Mouse (Mus musculus): ENCODE data around the gene C1qtnf4.
"Not testable (repeated sequence)": the region's sequence is repeated elsewhere in the genome, so short reads cannot be mapped to it uniquely, and the experiment has no call there.

C1qtnf4 gene

GRCm38 (mm10) chr2:90875239-90875638 is 10.4 kb upstream of the C1qtnf4 start:
- ChIA-PET POLR2A (interaction anchor here in 2 of 4 experiments (0.6 to 1.6 kb wide), 3 partner anchors 10 to 26 kb away, joined by 3 to 5 read pairs (median 3); partner anchors contain the start of gene C1qtnf4 (in 1 of the 2)), CTCF (interaction anchor here in 1 of 4 experiments (1.0 kb wide), 1 partner anchor 9 kb away, joined by 4 read pairs; no protein-coding TSS in a partner anchor)

- ChIA-PET POLR2A (interaction anchor here in 2 of 4 experiments (0.7 to 1.5 kb wide), 8 partner anchors 8 to 26 kb away, joined by 3 to 5 read pairs (median 3); no protein-coding TSS in a partner anchor), CTCF (interaction anchor here in 1 of 4 experiments (0.8 kb wide), 1 partner anchor 11 kb away, joined by 3 read pairs; no protein-coding TSS in a partner anchor)
These were observed 7.9 kb upstream of the C1qtnf4 start for GRCm38 (mm10) chr2:90877584-90878259.

- CTCF ChIA-PET: no interaction called here
- POLR2A ChIA-PET: interaction anchor here in 2 of 4 experiments (0.9 to 2.2 kb wide), 4 partner anchors 10 to 26 kb away, joined by 3 to 4 read pairs (median 3); no protein-coding TSS in a partner anchor
These were observed 6.2 kb upstream of the C1qtnf4 start for GRCm38 (mm10) chr2:90879419-90879818.

- CTCF ChIA-PET: interaction anchor here in 1 of 4 experiments (0.5 kb wide), 1 partner anchor 11 kb away, joined by 6 read pairs; no protein-coding TSS in a partner anchor
- POLR2A ChIA-PET: interaction anchor here in 3 of 4 experiments (0.6 to 2.2 kb wide), 6 partner anchors 9 to 78 kb away, joined by 3 to 6 read pairs (median 4); no protein-coding TSS in a partner anchor
These were observed 5.4 kb upstream of the C1qtnf4 start for GRCm38 (mm10) chr2:90880144-90880785.

- CTCF ChIA-PET: no interaction called here
- POLR2A ChIA-PET: interaction anchor here in 2 of 4 experiments (0.8 to 1.5 kb wide), 3 partner anchors 10 to 22 kb away, joined by 3 to 4 read pairs (median 3); no protein-coding TSS in a partner anchor
These were observed 3.8 kb upstream of the C1qtnf4 start for GRCm38 (mm10) chr2:90881824-90882223.

GRCm38 (mm10) chr2:90886436-90886835 is 776 bp downstream of the C1qtnf4 start:
- ChIA-PET POLR2A (interaction anchor here in 3 of 4 experiments (0.7 to 3.2 kb wide), 16 partner anchors 9 to 180 kb away, joined by 3 to 27 read pairs (median 5); partner anchors contain the start of genes Kbtbd4 (in 2 of the 3) and Ndufs3 (in 2 of the 3)), CTCF (interaction anchor here in 3 of 4 experiments (1.0 to 1.9 kb wide), 3 partner anchors 19 to 20 kb away, joined by 3 to 10 read pairs (median 3); no protein-coding TSS in a partner anchor)

GRCm38 (mm10) chr2:90887627-90888026 is 2.0 kb downstream of the C1qtnf4 start:
- POLR2A ChIA-PET: interaction anchor here (0.5 to 2.6 kb wide), 6 partner anchors 9 to 179 kb away, joined by 3 to 14 read pairs (median 4); partner anchors contain the start of genes Kbtbd4 (in 1 of the 4) and Ndufs3 (in 1 of the 4)
- CTCF ChIA-PET: interaction anchor here in 2 of 4 experiments (1.0 to 1.9 kb wide), 2 partner anchors 21 kb away, joined by 3 to 10 read pairs; no protein-coding TSS in a partner anchor

- POLR2A ChIA-PET: interaction anchor here in 3 of 4 experiments (0.6 to 2.5 kb wide), 23 partner anchors 10 to 462 kb away, joined by 3 to 19 read pairs (median 3); partner anchors contain the start of genes Kbtbd4 (in 1 of the 3) and Ndufs3 (in 1 of the 3)
These were observed 4.2 kb downstream of the C1qtnf4 start for GRCm38 (mm10) chr2:90889550-90890548.

GRCm38 (mm10) chr2:90893673-90894298 is 8.1 kb downstream of the C1qtnf4 start:
- POLR2A ChIA-PET: interaction anchor here in 3 of 4 experiments (0.6 to 5.0 kb wide), 16 partner anchors 9 to 649 kb away, joined by 3 to 37 read pairs (median 4); partner anchors contain the start of genes Kbtbd4 (in 2 of the 3), Ndufs3 (in 2 of the 3) and Slc39a13 (in 1 of the 3)
- CTCF ChIA-PET: no interaction called here

More at GRCm38 (mm10) chr2:90889550-90890548, 4.2 kb downstream of the C1qtnf4 start:
- CTCF ChIA-PET: interaction anchor here in 2 of 4 experiments (0.6 to 1.8 kb wide), 2 partner anchors 23 to 28 kb away, joined by 6 to 9 read pairs; no protein-coding TSS in a partner anchor

- POLR2A ChIA-PET: interaction anchor here in 2 of 4 experiments (0.6 to 5.0 kb wide), 9 partner anchors 11 to 149 kb away, joined by 3 to 37 read pairs (median 4); partner anchors contain the start of genes Kbtbd4 (in 2 of the 2), Ndufs3 (in 2 of the 2) and Fnbp4 (in 1 of the 2)
- CTCF ChIA-PET: not testable (repeated sequence)
These were observed 8.6 kb downstream of the C1qtnf4 start for GRCm38 (mm10) chr2:90894299-90894677.

- POLR2A ChIA-PET: interaction anchor here in 3 of 4 experiments (0.6 to 5.4 kb wide), 25 partner anchors 8 to 261 kb away, joined by 3 to 118 read pairs (median 4); partner anchors contain the start of gene C1qtnf4 (in 2 of the 3)
- CTCF ChIA-PET: interaction anchor here in 1 of 4 experiments (0.7 kb wide), 1 partner anchor 778 kb away, joined by 5 read pairs; no protein-coding TSS in a partner anchor
These were observed 17.7 kb downstream of the C1qtnf4 start for GRCm38 (mm10) chr2:90903398-90903797.

- POLR2A ChIA-PET: interaction anchor here (0.5 to 5.4 kb wide), 42 partner anchors 9 to 596 kb away, joined by 3 to 118 read pairs (median 4); partner anchors contain the start of genes C1qtnf4 (in 2 of the 4), Acp2 (in 1 of the 4) and Nr1h3 (in 1 of the 4)
These were observed 18.6 kb downstream of the C1qtnf4 start, which contains the start of the genes Kbtbd4 and Ndufs3 for GRCm38 (mm10) chr2:90904076-90904855. Gene Kbtbd4 (plus strand): TSS chr2:90904740. Gene Ndufs3 (minus strand): TSS chr2:90904827.

GRCm38 (mm10) chr2:90904856-90905224 is 19.2 kb downstream of the C1qtnf4 start:
- POLR2A ChIA-PET: interaction anchor here (0.5 to 5.4 kb wide), 35 partner anchors 10 to 595 kb away, joined by 3 to 118 read pairs (median 3); partner anchors contain the start of genes C1qtnf4 (in 2 of the 4), Acp2 (in 1 of the 4), Ddb2 (in 1 of the 4) and Nr1h3 (in 1 of the 4)
- CTCF ChIA-PET: interaction anchor here in 2 of 4 experiments (0.6 to 1.0 kb wide), 2 partner anchors 280 to 936 kb away, joined by 4 read pairs; no protein-coding TSS in a partner anchor

More at GRCm38 (mm10) chr2:90904076-90904855, 18.6 kb downstream of the C1qtnf4 start, which contains the start of the genes Kbtbd4 and Ndufs3:
- CTCF ChIA-PET: interaction anchor here in 2 of 4 experiments (0.6 to 1.0 kb wide), 3 partner anchors 279 to 937 kb away, joined by 4 to 5 read pairs (median 4); no protein-coding TSS in a partner anchor

GRCm38 (mm10) chr2:90906721-90907120 is 21.1 kb downstream of the C1qtnf4 start:
- POLR2A ChIA-PET: interaction anchor here in 3 of 4 experiments (1.2 to 5.4 kb wide), 8 partner anchors 9 to 108 kb away, joined by 3 to 118 read pairs (median 19); partner anchors contain the start of gene C1qtnf4 (in 2 of the 3)

GRCm38 (mm10) chr2:90910861-90911260 is 25.2 kb downstream of the C1qtnf4 start:
- ChIA-PET POLR2A (interaction anchor here in 3 of 4 experiments (0.5 to 2.5 kb wide), 7 partner anchors 12 to 243 kb away, joined by 3 to 10 read pairs (median 5); partner anchors contain the start of gene Celf1 (in 1 of the 3)), CTCF (interaction anchor here in 1 of 4 experiments (0.6 kb wide), 1 partner anchor 218 kb away, joined by 3 read pairs; no protein-coding TSS in a partner anchor)

More at GRCm38 (mm10) chr2:90906721-90907120, 21.1 kb downstream of the C1qtnf4 start:
- CTCF ChIA-PET: no interaction called here

Data from embryonic stem cell, embryonic (primary cell).